Mouse (Mus musculus): ENCODE measurements at regions not wholly inside any gene's neighbourhood (a gene's known extent, or its start where the extent isn't known, plus 50 kb on each side); places are given as distances from the start of the nearest gene placed in this dataset.

GRCm38 (mm10) chr1:69296816-69297215 is 189.0 kb upstream of the Erbb4 start:
- H3K36me3 ChIP-seq (ENCODE audit: control insufficient read depth, insufficient read depth, low read length): no peaks in the 10 kb centered on the region
- 63% methylated on average over 3 of the region's 3 CpGs for WGBS
- no peak overlapping the region for H3K4me2 ChIP-seq (replicated peaks; ENCODE audit: low read depth, low read length)
- ATAC-seq (ENCODE audit: insufficient number of reproducible peaks, insufficient read depth, low FRiP score, low read depth): no peak
- no peaks in the 10 kb centered on the region for H3K9me3 ChIP-seq (ENCODE audit: control insufficient read depth, low read depth, low read length)
- H3K9ac ChIP-seq (replicated peaks; ENCODE audit: low read depth, low read length): no peak overlapping the region
- H3K27me3 ChIP-seq (ENCODE audit: control insufficient read depth, insufficient read depth, low read length): no peaks in the 10 kb centered on the region
- no peak overlapping the region for H3K4me3 ChIP-seq (ENCODE audit: low read depth, low read length)
- H3K4me1 ChIP-seq (ENCODE audit: control insufficient read depth, insufficient read depth, low read length): no peaks in the 10 kb centered on the region
- no peak overlapping the region for H3K27ac ChIP-seq (ENCODE audit: low read length)

GRCm38 (mm10) chr1:69291329-69291728 is 183.5 kb upstream of the Erbb4 start:
- Histone ChIP-seq H3K9me3 (ENCODE audit: control insufficient read depth, low read depth, low read length) (no peaks in the 10 kb centered on the region), H3K27me3 (ENCODE audit: control insufficient read depth, insufficient read depth, low read length) (no peaks in the 10 kb centered on the region), H3K9ac (replicated peaks; ENCODE audit: low read depth, low read length) (no peak overlapping the region), H3K27ac (ENCODE audit: low read length) (no peak overlapping the region), H3K4me1 (ENCODE audit: control insufficient read depth, insufficient read depth, low read length) (no peaks in the 10 kb centered on the region), H3K36me3 (ENCODE audit: control insufficient read depth, insufficient read depth, low read length) (no peaks in the 10 kb centered on the region), H3K4me3 (ENCODE audit: low read depth, low read length) (no peak overlapping the region), H3K4me2 (replicated peaks; ENCODE audit: low read depth, low read length) (no peak overlapping the region)
- WGBS: 76% methylated on average over 7 of the region's 7 CpGs
- no peak for ATAC-seq (ENCODE audit: insufficient number of reproducible peaks, insufficient read depth, low FRiP score, low read depth)

- ATAC-seq (ENCODE audit: insufficient number of reproducible peaks, insufficient read depth, low FRiP score, low read depth): no peak
- H3K36me3 ChIP-seq (ENCODE audit: control insufficient read depth, insufficient read depth, low read length): no peaks in the 10 kb centered on the region
- 41% methylated on average over 3 of the region's 3 CpGs for WGBS
Measured at GRCm38 (mm10) chr1:69286374-69286773, 178.5 kb upstream of the Erbb4 start.

GRCm38 (mm10) chr1:69277428-69277827 is 169.6 kb upstream of the Erbb4 start:
- no peak overlapping the region for H3K4me3 ChIP-seq (ENCODE audit: low read depth, low read length)
- ATAC-seq (ENCODE audit: insufficient number of reproducible peaks, insufficient read depth, low FRiP score, low read depth): no peak
- no peaks in the 10 kb centered on the region for H3K36me3 ChIP-seq (ENCODE audit: control insufficient read depth, insufficient read depth, low read length)
- WGBS: 45% methylated on average over 4 of the region's 4 CpGs
- H3K27ac ChIP-seq (ENCODE audit: low read length): no peak overlapping the region
- H3K27me3 ChIP-seq (ENCODE audit: control insufficient read depth, insufficient read depth, low read length): no peaks in the 10 kb centered on the region
- no peaks in the 10 kb centered on the region for H3K4me1 ChIP-seq (ENCODE audit: control insufficient read depth, insufficient read depth, low read length)
- no peaks in the 10 kb centered on the region for H3K9me3 ChIP-seq (ENCODE audit: control insufficient read depth, low read depth, low read length)
- no peak overlapping the region for H3K9ac ChIP-seq (replicated peaks; ENCODE audit: low read depth, low read length)
- no peak overlapping the region for H3K4me2 ChIP-seq (replicated peaks; ENCODE audit: low read depth, low read length)

More at GRCm38 (mm10) chr1:69286374-69286773, 178.5 kb upstream of the Erbb4 start:
- Histone ChIP-seq H3K27ac (ENCODE audit: low read length) (no peak overlapping the region), H3K4me1 (ENCODE audit: control insufficient read depth, insufficient read depth, low read length) (no peaks in the 10 kb centered on the region), H3K9me3 (ENCODE audit: control insufficient read depth, low read depth, low read length) (no peaks in the 10 kb centered on the region), H3K9ac (replicated peaks; ENCODE audit: low read depth, low read length) (no peak overlapping the region), H3K4me2 (replicated peaks; ENCODE audit: low read depth, low read length) (no peak overlapping the region), H3K4me3 (ENCODE audit: low read depth, low read length) (no peak overlapping the region), H3K27me3 (ENCODE audit: control insufficient read depth, insufficient read depth, low read length) (no peaks in the 10 kb centered on the region)

GRCm38 (mm10) chr1:69247691-69248090 is 139.8 kb upstream of the Erbb4 start:
- Histone ChIP-seq H3K27ac (ENCODE audit: low read length) (no peak overlapping the region), H3K9ac (replicated peaks; ENCODE audit: low read depth, low read length) (no peak overlapping the region), H3K9me3 (ENCODE audit: control insufficient read depth, low read depth, low read length) (no peaks in the 10 kb centered on the region), H3K4me1 (ENCODE audit: control insufficient read depth, insufficient read depth, low read length) (no peaks in the 10 kb centered on the region), H3K36me3 (ENCODE audit: control insufficient read depth, insufficient read depth, low read length) (no peaks in the 10 kb centered on the region), H3K4me3 (ENCODE audit: low read depth, low read length) (no peak overlapping the region), H3K27me3 (ENCODE audit: control insufficient read depth, insufficient read depth, low read length) (no peaks in the 10 kb centered on the region), H3K4me2 (replicated peaks; ENCODE audit: low read depth, low read length) (no peak overlapping the region)
- ATAC-seq (ENCODE audit: insufficient number of reproducible peaks, insufficient read depth, low FRiP score, low read depth): no peak
- WGBS: 56% methylated on average over 5 of the region's 5 CpGs

GRCm38 (mm10) chr1:69242289-69242909 is 134.5 kb upstream of the Erbb4 start:
- 82% methylated on average over 3 of the region's 3 CpGs for WGBS
- Histone ChIP-seq H3K4me1 (ENCODE audit: control insufficient read depth, insufficient read depth, low read length) (no peaks in the 10 kb centered on the region), H3K27ac (ENCODE audit: low read length) (no peak overlapping the region), H3K9me3 (ENCODE audit: control insufficient read depth, low read depth, low read length) (no peaks in the 10 kb centered on the region), H3K4me3 (ENCODE audit: low read depth, low read length) (peak overlapping the region; percentile 26; the same call in 1 of the 2 replicates), H3K36me3 (ENCODE audit: control insufficient read depth, insufficient read depth, low read length) (no peaks in the 10 kb centered on the region), H3K4me2 (replicated peaks; ENCODE audit: low read depth, low read length) (peak overlapping the region; percentile 50), H3K9ac (replicated peaks; ENCODE audit: low read depth, low read length) (no peak overlapping the region), H3K27me3 (ENCODE audit: control insufficient read depth, insufficient read depth, low read length) (no peaks in the 10 kb centered on the region)
- ATAC-seq (ENCODE audit: insufficient number of reproducible peaks, insufficient read depth, low FRiP score, low read depth): no peak

- 8% methylated on average over 11 of the region's 11 CpGs for WGBS
- H3K36me3 ChIP-seq (ENCODE audit: control insufficient read depth, insufficient read depth, low read length): no peaks in the 10 kb centered on the region
- no peak overlapping the region for H3K27ac ChIP-seq (ENCODE audit: low read length)
- H3K9ac ChIP-seq (replicated peaks; ENCODE audit: low read depth, low read length): no peak overlapping the region
- H3K4me3 ChIP-seq (ENCODE audit: low read depth, low read length): peak overlapping the region; percentile 26
- no peaks in the 10 kb centered on the region for H3K4me1 ChIP-seq (ENCODE audit: control insufficient read depth, insufficient read depth, low read length)
- no peaks in the 10 kb centered on the region for H3K27me3 ChIP-seq (ENCODE audit: control insufficient read depth, insufficient read depth, low read length)
- ATAC-seq (ENCODE audit: insufficient number of reproducible peaks, insufficient read depth, low FRiP score, low read depth): peak; percentile 67; the same call in 1 of the 2 replicates
- peak overlapping the region; percentile 50 for H3K4me2 ChIP-seq (replicated peaks; ENCODE audit: low read depth, low read length)
- no peaks in the 10 kb centered on the region for H3K9me3 ChIP-seq (ENCODE audit: control insufficient read depth, low read depth, low read length)
Measured at GRCm38 (mm10) chr1:69241502-69242214, 133.8 kb upstream of the Erbb4 start.

- H3K4me1 ChIP-seq (ENCODE audit: control insufficient read depth, insufficient read depth, low read length): no peaks in the 10 kb centered on the region
Measured at GRCm38 (mm10) chr1:69227864-69228263, 120.0 kb upstream of the Erbb4 start.

More at GRCm38 (mm10) chr1:69227864-69228263, 120.0 kb upstream of the Erbb4 start:
- no peak overlapping the region for H3K4me3 ChIP-seq (ENCODE audit: low read depth, low read length)
- no peak for ATAC-seq (ENCODE audit: insufficient number of reproducible peaks, insufficient read depth, low FRiP score, low read depth)
- no peak overlapping the region for H3K27ac ChIP-seq (ENCODE audit: low read length)
- no peaks in the 10 kb centered on the region for H3K27me3 ChIP-seq (ENCODE audit: control insufficient read depth, insufficient read depth, low read length)
- H3K36me3 ChIP-seq (ENCODE audit: control insufficient read depth, insufficient read depth, low read length): no peaks in the 10 kb centered on the region
- H3K9me3 ChIP-seq (ENCODE audit: control insufficient read depth, low read depth, low read length): no peaks in the 10 kb centered on the region
- H3K9ac ChIP-seq (replicated peaks; ENCODE audit: low read depth, low read length): no peak overlapping the region
- H3K4me2 ChIP-seq (replicated peaks; ENCODE audit: low read depth, low read length): no peak overlapping the region

Measured in stomach, embryonic 14.5 days (tissue).